Mouse (Mus musculus): ENCODE measurements around the gene Nrxn1.

Gene Nrxn1

GRCm38 (mm10) chr17:90836154-90837021, 256.5 kb downstream of the Nrxn1 start:
- in situ Hi-C loops (cut with MboI; ENCODE audit: low pct_unique_long_range_greater_than_20kb in 1 of 2, low sequenced_read_pairs in 2 of 2, unreplicated experiment in 1 of 2) = no loop called here

- in situ Hi-C loops (cut with MboI; ENCODE audit: low pct_unique_long_range_greater_than_20kb in 1 of 2, low sequenced_read_pairs in 2 of 2, unreplicated experiment in 1 of 2) = no loop called here
Observed at GRCm38 (mm10) chr17:90818340-90818739, 274.5 kb downstream of the Nrxn1 start.

GRCm38 (mm10) chr17:90817898-90818297, 275.0 kb downstream of the Nrxn1 start:
- in situ Hi-C loops (cut with MboI; ENCODE audit: low pct_unique_long_range_greater_than_20kb in 1 of 2, low sequenced_read_pairs in 2 of 2, unreplicated experiment in 1 of 2) = no loop called here

GRCm38 (mm10) chr17:90815306-90815705, 277.6 kb downstream of the Nrxn1 start:
- in situ Hi-C loops (cut with MboI; ENCODE audit: low pct_unique_long_range_greater_than_20kb in 1 of 2, low sequenced_read_pairs in 2 of 2, unreplicated experiment in 1 of 2) = no loop called here

GRCm38 (mm10) chr17:90813760-90814159, 279.1 kb downstream of the Nrxn1 start:
- in situ Hi-C loops (cut with MboI; ENCODE audit: low pct_unique_long_range_greater_than_20kb in 1 of 2, low sequenced_read_pairs in 2 of 2, unreplicated experiment in 1 of 2) = no loop called here

- in situ Hi-C loops (cut with MboI; ENCODE audit: low pct_unique_long_range_greater_than_20kb in 1 of 2, low sequenced_read_pairs in 2 of 2, unreplicated experiment in 1 of 2) = no loop called here
Observed at GRCm38 (mm10) chr17:90812485-90812884, 280.4 kb downstream of the Nrxn1 start.

- in situ Hi-C loops (cut with MboI; ENCODE audit: low pct_unique_long_range_greater_than_20kb in 1 of 2, low sequenced_read_pairs in 2 of 2, unreplicated experiment in 1 of 2) = no loop called here
Observed at GRCm38 (mm10) chr17:90809197-90810163, 283.4 kb downstream of the Nrxn1 start.

- in situ Hi-C loops (cut with MboI; ENCODE audit: low pct_unique_long_range_greater_than_20kb in 1 of 2, low sequenced_read_pairs in 2 of 2, unreplicated experiment in 1 of 2) = no loop called here
Observed at GRCm38 (mm10) chr17:90808256-90808655, 284.6 kb downstream of the Nrxn1 start.

- in situ Hi-C loops (cut with MboI; ENCODE audit: low pct_unique_long_range_greater_than_20kb in 1 of 2, low sequenced_read_pairs in 2 of 2, unreplicated experiment in 1 of 2) = no loop called here
Observed at GRCm38 (mm10) chr17:90807199-90807598, 285.7 kb downstream of the Nrxn1 start.

GRCm38 (mm10) chr17:90798689-90799088, 294.2 kb downstream of the Nrxn1 start:
- in situ Hi-C loops (cut with MboI; ENCODE audit: low pct_unique_long_range_greater_than_20kb in 1 of 2, low sequenced_read_pairs in 2 of 2, unreplicated experiment in 1 of 2) = no loop called here

- in situ Hi-C loops (cut with MboI; ENCODE audit: low pct_unique_long_range_greater_than_20kb in 1 of 2, low sequenced_read_pairs in 2 of 2, unreplicated experiment in 1 of 2) = no loop called here
Observed at GRCm38 (mm10) chr17:90797659-90798288, 295.1 kb downstream of the Nrxn1 start.

- in situ Hi-C loops (cut with MboI; ENCODE audit: low pct_unique_long_range_greater_than_20kb in 1 of 2, low sequenced_read_pairs in 2 of 2, unreplicated experiment in 1 of 2) = no loop called here
Observed at GRCm38 (mm10) chr17:90796974-90797373, 295.9 kb downstream of the Nrxn1 start.

GRCm38 (mm10) chr17:90788491-90789127, 304.3 kb downstream of the Nrxn1 start:
- in situ Hi-C loops (cut with MboI; ENCODE audit: low pct_unique_long_range_greater_than_20kb in 1 of 2, low sequenced_read_pairs in 2 of 2, unreplicated experiment in 1 of 2) = no loop called here

- in situ Hi-C loops (cut with MboI; ENCODE audit: low pct_unique_long_range_greater_than_20kb in 1 of 2, low sequenced_read_pairs in 2 of 2, unreplicated experiment in 1 of 2) = no loop called here
Observed at GRCm38 (mm10) chr17:90788040-90788439, 304.8 kb downstream of the Nrxn1 start.

GRCm38 (mm10) chr17:90787121-90787788, 305.6 kb downstream of the Nrxn1 start:
- in situ Hi-C loops (cut with MboI; ENCODE audit: low pct_unique_long_range_greater_than_20kb in 1 of 2, low sequenced_read_pairs in 2 of 2, unreplicated experiment in 1 of 2) = no loop called here

GRCm38 (mm10) chr17:90780481-90780880, 312.4 kb downstream of the Nrxn1 start:
- in situ Hi-C loops (cut with MboI; ENCODE audit: low pct_unique_long_range_greater_than_20kb in 1 of 2, low sequenced_read_pairs in 2 of 2, unreplicated experiment in 1 of 2) = no loop called here

GRCm38 (mm10) chr17:90775397-90775796, 317.5 kb downstream of the Nrxn1 start:
- in situ Hi-C loops (cut with MboI; ENCODE audit: low pct_unique_long_range_greater_than_20kb in 1 of 2, low sequenced_read_pairs in 2 of 2, unreplicated experiment in 1 of 2) = no loop called here

- in situ Hi-C loops (cut with MboI; ENCODE audit: low pct_unique_long_range_greater_than_20kb in 1 of 2, low sequenced_read_pairs in 2 of 2, unreplicated experiment in 1 of 2) = no loop called here
Observed at GRCm38 (mm10) chr17:90773233-90773632, 319.6 kb downstream of the Nrxn1 start.
